Mouse (Mus musculus): ENCODE measurements at regions not wholly inside any gene's neighbourhood (a gene's known extent, or its start where the extent isn't known, plus 50 kb on each side); places are given as distances from the start of the nearest gene placed in this dataset.
"Not testable (repeated sequence)": the region's sequence is repeated elsewhere in the genome, so short reads cannot be mapped to it uniquely, and the experiment has no call there.

DNA sequence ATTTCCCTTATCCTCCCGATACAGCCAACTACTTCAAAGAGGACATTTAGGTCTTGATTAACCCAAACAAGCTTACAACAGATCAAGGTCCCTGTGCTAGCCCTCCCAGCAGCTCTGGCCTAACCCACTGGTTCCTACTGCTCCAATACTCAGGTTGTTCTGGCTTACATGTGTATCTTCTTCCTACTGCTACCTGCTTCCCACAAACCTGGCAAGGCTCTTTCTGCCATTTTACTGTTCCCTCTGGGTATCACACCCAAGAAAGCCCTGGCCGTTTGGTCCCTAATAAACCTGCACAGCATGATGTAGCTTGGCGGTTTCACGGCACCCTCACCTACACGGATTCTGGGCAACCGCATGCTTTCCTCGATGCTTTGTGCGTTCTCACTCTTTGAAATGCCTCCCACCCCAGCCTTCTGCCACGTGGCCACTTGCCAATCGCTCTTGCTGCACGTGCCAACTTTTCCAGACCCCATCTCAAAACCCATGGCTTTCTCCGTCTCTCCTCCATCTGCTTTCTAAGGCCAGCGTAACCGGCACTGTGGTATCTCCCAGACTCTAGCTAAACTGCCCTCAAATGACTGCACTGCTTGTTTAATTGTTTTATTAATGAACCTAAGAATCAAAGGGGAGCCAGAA, 758.4 kb upstream of the Map3k7 start:
- DNase-seq = no peak
- intact Hi-C loops (cut with DNase I) = no loop called here

- intact Hi-C loops (cut with DNase I) = no loop called here
- DNase-seq = no peak
Observed at GRCm38 (mm10) chr4:31225741-31226140, 738.2 kb upstream of the Map3k7 start.

DNA sequence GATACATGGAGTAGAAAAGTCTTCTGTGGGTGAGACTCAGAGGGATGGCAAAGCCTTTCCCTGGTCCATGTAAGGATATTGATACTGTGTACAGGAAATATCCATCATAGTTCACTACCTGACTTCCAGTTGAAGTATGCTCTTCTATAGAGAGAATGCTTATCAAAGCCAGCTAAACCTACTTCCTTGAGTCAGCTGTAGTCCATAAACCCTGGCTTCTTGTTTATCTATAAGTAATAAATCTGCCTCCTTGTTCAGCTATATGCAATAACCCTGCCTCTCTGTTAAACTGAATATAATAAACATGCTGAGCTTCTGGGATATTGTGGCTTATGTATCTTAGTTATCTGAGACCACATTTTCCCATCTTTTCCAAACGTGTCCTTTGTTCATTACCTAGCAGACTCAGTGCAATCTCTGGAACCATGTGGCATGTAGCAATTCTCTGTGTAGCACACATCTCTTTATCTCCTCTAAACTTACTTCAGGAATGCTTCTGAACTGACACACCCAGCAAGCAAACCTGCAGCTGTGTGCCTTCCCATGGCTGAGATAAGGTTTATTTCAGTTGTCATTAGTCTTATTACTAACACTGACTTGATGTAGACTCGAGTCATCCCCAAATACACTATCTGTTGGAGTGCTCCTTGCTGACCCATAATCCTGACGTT, 694.9 kb upstream of the Map3k7 start:
- no peak for DNase-seq
- intact Hi-C loops (cut with DNase I) = no loop called here

DNA sequence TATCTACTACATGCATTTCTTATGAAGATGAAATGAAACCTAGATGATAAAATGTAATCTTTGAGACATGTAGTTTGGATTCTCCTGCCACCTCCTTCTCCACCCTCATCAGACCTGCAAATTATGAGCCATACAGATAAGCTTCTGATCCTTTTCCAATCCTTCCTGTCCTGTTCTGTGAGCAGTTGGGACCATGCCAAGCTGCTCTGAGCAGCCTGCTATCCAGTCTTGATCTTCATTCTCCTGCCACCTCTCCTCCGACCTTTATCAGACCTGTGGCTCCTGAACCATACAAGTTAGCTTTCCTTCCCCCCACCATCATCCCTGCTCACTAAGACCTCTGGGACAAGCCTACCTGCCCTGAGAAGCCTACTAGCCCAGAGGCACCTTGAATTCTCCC, 689.8 kb upstream of the Map3k7 start:
- no peak for DNase-seq
- intact Hi-C loops (cut with DNase I) = no loop called here

DNA sequence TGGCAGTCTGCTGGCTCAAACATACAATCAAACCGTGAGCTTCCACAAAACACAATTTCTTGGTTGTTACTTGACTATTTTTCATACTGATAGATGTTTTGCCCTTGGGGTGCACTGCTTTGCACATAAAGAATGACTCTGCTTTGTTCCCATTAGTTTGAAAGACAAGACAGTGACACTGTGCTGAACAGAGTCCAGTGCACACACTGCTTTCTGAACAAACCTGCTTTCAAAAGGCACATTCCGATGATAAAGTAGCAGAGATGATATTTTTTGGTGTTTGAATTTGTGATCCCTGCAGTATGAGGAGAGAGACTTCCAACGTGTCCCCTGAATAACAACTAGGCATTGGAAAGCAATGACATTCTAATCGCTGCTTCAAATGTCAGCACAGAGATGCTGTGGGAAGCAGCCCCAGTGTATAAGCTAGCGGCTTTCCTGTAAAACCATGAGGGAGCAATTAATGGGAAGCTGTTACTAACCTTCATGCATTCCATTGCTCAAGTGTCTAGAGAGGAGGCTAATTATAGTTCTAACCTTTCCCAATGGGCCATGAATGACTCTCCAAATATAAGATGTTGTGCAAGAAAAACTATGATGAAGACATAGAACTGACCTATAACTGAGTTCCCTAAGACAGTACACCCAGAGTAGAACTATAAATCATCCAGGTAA, 673.5 kb upstream of the Map3k7 start:
- intact Hi-C loops (cut with DNase I) = no loop called here
- DNase-seq = no peak

DNA sequence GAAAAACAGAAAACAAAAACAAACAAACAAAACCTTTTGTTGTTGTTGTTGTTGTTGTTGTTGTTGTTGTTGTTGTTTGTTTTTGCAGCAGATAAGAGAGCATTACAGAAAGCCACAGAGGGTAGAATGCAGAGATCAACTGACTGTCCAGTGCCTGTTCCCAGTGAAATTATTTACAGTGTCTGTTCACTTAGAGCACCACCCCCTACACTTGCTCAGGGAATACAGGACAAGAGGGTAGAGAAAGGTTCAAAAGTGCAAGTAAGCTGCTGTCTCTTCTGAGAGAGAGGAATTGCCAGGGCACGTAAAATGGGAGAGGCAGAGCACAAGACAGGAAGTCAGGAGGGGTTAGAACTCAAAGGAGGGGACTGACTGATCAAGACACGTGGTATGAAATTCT, 670.1 kb upstream of the Map3k7 start:
- no peak for DNase-seq
- intact Hi-C loops (cut with DNase I) = no loop called here

DNA sequence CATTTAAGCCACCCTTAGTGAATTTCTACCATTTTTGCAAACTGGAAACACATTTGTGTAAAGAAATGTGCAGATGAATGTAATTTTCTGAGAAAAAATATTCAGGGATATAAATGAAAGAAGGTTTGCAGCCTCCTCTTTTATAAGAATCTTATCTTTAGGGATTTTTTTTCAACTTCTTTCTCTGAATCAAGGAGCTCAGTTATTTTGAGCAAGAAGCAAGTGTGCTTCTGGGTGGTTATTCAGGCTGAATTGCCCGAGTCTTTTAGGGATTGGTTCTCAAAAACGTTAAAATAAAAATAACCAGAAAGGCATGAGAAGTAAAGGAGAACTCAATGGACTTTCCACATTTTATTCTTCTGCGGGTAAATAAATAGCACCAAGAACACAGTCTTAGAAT, 666.0 kb upstream of the Map3k7 start:
- intact Hi-C loops (cut with DNase I) = no loop called here
- no peak for DNase-seq

DNA sequence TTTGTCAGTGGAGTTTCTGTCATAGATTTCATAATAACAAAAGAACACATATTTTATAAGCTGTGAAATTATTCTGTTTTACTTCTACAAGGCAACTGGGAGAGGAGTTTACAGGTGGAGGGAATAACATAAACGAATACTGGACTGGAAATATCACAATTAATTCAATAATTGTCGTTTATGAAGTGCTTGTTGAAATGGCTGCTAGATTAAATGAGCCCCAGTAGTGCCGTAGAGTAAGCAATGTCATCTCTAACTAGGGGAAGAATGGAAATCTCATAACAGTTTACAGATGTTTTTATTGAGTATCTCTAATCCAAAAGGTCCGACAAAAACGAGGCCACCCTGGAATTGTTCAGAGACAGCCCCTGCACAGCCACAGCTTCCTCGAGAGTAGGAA, 644.6 kb upstream of the Map3k7 start:
- no peak for DNase-seq
- intact Hi-C loops (cut with DNase I) = no loop called here

DNA sequence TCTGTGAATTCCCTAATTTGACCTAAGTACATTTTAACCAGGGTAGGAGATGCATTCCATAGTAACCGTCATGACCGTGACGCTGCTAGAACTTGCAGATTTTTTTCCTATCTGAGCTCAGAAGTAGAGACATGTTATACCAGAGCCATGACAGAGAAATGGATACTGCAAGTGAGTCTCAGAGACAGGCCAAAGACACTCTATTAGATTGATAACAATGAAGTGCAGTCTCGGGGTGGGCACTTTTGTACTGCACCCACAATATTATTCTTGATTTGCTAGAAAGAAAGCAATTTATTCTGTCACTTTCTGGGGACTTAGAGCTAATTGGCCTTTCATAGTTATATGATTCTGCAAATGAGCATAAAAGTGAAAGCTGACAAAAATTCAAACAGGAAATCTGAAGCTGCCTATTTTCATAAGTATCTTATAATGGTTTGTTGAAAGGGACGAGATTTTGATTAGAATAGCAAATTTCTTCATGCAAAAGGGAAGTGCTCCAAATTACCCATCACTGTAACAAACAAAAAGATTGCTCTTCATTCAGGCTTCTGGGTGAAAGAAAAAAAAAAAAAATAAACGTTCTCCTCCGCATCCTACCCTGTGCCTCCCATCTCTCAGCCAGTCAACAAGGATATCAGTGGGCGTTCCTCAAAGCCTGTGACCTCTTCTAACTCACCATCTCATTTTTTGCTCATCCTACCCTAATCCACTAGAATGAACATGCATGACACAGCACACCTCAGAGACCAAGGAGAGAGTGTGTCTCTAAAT, 643.0 kb upstream of the Map3k7 start:
- no peak for DNase-seq
- intact Hi-C loops (cut with DNase I) = no loop called here

DNA sequence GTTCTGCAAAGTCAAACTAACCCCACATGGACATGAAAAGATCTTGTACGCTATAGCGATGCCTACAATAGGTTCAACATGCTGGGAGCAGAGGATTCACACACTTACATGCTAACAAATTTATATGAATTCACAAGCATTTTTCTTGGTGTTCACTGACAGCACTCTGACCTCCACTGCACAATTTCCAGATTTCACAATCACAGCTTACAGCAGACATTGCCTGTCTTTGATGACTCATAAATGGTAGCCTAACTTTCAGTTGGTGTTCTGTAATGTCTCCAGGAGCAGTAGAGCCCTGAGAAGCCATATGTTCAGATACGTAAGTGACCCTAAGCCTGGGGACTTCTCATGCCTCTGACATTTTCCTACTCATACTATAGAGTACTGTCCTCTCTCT, 640.1 kb upstream of the Map3k7 start:
- intact Hi-C loops (cut with DNase I) = no loop called here
- DNase-seq = no peak

- DNase-seq = no peak
- intact Hi-C loops (cut with DNase I) = no loop called here
Observed at GRCm38 (mm10) chr4:31328798-31329197, 635.1 kb upstream of the Map3k7 start.

DNA sequence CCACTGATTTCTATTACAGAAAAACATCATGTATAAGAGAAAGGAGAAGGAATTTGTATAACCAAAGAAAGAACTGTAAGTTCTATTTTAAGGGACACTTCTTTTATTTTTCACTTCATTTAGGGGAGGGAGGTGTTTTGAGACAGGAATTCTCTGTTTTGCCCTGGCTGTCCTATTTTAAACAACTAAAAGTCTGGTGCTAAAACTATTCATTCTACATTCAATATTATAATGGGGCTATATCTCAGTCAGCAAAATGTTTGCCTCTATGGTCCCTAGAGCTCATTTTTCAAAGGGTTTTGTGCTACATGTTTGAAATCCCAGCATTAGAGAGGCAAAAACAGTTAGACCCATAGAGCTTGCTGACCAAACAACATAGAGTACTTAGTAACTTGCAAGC, 632.8 kb upstream of the Map3k7 start:
- intact Hi-C loops (cut with DNase I) = no loop called here
- DNase-seq = no peak

DNA sequence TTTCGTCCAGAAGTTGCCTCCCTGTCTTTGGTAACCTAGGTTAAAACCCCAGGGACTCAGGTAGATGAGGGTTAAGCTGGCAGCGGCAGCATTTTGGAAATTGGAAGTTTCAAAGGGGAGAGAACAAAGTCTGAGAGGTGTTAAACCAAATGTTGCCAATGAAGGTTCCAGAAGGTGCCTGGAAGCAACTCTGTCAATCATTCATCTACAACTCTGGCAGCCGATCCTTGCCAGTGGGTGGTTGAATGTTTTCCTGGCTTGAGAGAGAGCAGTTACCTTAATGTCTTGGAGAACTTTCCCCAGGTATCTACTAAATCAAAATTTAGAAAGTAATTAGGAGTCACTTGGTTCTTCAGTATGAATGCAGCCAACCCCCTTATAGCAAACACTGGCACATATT, 628.2 kb upstream of the Map3k7 start:
- intact Hi-C loops (cut with DNase I) = no loop called here
- DNase-seq = no peak

DNA sequence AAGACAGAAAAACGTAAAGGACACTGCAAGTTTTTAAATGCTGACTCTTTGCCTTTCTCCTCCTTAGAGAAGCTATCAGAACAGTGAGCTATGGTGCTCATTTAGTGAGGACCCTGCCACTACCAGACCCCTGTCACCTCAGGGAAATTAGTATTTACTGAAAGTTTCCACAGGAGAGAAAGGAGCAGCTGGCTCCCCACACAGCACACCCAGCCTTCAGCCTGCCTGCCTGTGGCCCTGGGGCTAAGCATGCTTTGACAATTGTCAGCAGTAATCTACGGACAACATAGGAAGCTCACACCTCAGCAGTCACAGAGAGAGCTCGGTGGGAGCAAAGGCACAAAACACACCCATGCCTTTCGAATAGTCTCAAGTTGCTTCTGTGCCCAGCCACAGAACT, 625.9 kb upstream of the Map3k7 start:
- DNase-seq = no peak
- intact Hi-C loops (cut with DNase I) = no loop called here

DNA sequence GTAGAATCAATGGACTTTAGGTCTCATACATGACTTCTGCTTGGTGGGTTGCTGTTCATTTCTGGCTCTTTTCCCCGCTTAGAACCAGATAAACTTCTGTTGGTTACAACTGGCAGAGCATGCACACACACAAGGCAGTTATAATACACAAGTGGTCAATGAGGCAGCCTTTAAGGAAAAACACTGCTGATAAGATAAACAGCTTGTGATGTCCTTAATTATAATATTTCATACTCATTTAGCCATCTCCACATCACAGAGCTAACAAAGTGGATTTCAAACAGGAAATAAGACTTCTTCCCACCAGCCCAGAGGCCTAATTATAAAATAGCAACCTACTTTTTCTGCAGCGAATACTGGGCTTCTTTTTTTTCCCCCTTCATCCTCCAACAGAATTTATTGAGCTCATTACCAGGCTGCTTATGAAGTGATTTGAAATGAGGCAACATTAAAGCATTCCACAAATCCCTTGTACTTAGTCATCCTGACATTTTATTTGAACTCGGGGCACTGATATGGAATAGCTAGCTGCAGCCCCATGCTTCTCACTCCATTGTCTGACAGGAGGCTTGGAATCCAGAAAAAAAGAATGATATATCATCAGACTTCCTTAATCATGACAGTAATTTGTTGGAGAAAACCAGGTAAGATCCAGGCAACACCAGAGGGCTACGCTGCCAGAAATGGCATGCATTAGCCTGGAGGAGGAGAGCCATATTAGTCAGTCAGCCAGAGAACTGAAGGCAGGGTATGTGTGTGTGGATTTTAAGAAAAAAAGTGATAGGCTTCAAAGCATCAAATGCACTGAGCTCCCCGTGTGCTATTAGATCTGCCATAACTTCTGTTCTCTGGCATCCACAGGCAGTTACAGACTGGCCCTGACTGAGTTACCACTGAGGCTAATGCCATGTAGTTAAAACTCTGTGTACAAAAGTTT, 620.3 kb upstream of the Map3k7 start:
- DNase-seq = no peak
- intact Hi-C loops (cut with DNase I) = no loop called here

DNA sequence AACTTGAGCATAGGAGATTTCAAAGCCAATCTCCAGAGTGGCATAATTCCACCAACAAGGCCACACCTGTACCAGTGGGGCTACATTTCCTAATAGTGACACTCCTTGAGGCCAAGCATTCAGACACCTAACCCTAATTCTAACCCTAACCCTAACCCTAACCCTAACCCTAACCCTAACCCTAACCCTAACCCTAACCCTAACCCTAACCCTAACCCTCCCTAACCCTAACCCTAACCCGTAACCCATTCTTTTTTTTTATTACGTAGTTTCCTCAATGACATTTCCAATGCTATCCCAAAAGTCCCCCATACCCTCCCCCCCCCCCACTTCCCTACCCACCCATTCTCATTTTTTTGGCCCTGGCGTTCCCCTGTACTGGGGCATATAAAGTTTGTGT, 609.9 kb upstream of the Map3k7 start:
- DNase-seq; intact Hi-C loops (cut with DNase I): not testable (repeated sequence)

DNA sequence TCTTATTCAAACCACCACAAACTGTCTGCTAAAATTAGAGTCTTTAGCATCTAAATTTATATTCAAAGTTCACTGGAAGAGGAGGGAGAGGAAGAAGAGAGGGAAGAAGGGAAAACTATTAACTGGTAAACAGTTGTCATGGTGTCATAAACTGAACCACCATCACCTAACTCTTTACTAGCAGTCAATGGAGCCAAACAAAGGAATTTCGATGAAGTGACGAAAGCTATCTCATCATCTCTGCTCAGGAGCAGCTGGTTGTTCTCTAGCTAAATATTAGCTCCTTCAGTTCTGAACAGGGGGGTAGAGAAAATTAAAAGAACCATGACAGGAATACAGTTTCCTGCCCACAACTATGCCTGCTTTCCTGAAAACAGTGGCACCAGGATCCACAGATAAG, 608.9 kb upstream of the Map3k7 start:
- no peak for DNase-seq
- intact Hi-C loops (cut with DNase I) = no loop called here

DNA sequence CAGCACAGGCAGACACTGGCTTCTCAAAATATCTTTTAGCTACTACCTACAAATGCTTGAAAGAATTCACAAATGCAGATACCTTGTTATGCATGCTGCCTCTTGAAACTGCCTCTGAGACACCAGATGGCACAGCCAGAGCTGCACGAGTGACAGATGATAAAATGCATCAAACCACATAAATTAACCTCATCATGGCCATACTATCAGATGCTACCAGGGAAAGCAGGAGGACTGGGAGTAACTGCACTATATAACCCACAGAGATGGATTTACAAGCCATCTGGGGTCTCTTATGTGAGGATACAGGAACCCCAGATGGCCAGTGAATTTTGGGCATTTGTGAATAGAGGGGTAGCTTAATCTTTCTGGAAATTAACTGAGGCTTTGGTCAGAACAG, 597.7 kb upstream of the Map3k7 start:
- intact Hi-C loops (cut with DNase I) = no loop called here
- no peak for DNase-seq

DNA sequence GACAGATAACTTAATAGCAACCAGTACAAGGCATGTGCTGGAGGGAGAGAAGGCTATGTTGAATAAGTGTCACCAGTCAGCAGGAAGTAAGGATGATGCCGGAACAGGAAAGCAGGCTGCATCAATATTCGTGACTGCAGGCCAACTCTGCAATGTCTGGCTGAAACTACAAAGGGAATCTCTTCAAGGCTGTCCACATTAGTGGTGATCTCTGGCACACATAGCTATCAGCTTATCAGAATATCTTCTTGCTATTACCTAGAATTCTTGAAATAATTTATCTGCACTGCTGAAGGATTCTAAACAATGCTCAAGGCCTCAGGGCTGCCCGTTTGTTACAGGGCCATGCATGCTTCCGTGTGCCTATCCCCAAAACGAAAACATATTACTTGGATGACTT, 596.9 kb upstream of the Map3k7 start:
- intact Hi-C loops (cut with DNase I) = no loop called here
- DNase-seq = no peak

DNA sequence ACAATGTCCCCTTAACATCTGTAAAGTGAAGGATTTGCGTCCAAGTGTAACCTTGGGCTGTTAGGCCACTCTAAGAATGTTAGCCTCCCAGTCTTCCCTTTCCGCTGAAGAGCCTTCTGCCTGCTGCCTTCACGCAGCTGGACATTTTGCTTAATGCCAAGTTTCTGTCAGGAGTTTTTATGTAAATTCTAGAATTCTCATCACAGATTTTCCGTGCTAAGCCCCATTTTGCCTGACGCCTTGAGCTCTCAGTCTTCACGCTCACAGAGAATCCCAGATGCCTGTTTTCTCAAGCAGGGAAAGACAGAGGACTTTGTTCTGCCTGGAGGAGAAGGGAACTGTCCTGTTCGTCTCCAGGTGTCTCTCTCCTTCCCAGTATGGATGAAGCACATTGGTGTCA, 593.8 kb upstream of the Map3k7 start:
- no peak for DNase-seq
- intact Hi-C loops (cut with DNase I) = no loop called here

Data from gastrocnemius, postnatal 36 days (tissue).